Mouse (Mus musculus): ENCODE results near the gene Akap12.

Gene Akap12

DNA sequence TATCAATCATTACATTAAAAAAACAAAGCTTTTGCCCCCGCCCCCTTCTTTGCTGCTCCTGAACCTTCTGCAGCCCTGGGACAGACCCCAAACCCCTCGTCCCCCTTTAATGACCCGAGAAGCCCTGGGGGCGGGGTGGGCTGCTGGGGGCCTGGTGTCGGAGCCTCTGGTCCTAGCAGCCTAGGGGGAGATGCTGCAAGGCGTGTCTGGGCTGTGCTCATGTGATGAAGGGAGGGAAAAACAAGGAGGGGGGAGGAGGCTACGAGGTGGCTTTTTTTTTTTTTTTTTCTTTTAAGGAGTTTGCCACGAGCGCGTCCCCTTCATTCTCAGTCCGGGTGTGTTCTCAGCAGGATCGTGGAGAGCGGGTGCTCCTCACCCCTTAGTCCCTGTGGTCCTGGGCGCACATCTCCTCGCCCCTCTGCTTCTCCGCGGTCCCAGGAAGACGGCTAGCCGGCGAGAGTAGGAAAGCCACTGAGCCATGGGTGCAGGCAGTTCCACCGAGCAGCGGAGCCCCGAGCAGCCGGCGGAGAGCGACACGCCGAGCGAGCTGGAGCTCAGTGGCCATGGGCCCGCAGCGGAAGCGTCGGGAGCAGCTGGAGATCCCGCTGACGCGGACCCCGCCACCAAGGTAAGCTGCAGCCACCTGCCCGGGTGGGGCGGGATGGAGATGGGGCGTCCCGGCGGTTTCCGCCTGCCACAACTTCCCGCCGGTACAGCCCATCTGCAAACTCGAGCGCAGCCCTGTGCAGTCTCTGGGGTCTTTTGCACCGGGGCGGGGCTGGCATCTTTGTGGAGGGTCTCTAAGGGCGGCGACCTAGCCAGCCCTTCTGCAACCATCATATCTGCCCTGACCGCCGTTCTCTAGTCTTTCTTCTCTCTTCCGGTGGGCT is at the start of gene Akap12:
TSS of gene Akap12 (plus strand) at position 340 of the 890 bp plus-strand sequence.
- peak; percentile 39 to 57 for DNase-seq

DNA sequence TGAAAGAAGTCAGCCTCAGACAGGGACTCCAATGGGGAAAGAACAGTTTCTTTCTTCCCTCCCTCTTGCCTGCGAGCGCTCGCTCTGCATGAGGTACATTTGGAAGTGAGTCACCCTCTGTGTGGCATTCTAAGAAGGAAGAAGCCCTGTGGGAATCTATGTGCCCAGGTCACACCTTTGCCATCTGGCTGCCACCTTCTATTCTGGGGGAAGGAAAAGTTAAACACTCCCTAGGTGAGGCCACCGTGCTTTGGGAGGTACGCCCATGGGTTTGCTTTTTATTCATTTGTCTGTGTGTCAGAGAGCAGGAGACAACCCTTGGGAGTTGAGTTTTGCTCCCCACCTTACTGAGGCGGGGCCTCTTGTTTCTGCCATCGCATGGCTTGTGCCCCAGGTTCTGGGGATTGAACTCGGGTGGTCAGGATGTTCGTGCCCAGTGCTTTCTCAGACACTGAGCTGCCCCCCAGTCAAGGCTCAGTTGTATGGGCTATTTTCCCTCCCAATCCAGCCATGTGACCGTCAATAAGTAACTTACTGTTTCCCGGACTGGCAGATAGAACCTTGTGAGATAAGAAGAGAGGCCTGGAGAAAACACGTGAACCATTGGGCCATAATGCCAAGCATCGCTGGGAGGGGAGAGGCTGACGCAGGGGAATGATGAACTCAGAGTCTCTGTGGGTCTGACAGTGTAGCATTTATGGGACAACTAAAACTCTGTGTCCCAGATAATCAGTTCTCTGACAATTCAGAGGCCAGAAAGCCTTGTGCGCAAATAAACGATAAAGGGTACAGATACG is 35.4 kb upstream of the Akap12 start:
- DNase-seq, result no peak

DNA sequence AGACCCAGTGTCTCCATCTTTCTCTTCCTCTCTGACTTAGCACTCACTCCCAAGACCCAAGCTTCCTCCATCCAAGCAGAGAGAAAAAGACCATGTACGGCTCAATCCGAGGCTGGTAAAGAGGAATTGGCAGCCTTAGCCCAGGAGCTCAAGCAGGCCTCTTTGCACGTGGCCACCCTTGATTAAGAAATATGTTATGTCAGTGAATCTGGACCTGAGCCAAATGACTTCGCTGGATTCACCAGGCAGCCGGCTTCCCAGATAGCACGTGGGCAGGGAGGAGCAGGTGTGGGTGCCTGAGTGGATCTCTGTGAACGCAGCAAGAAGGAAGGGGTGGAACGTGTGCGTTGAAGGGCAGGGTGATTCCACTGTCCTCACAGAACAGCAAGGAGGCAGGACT is 33.1 kb upstream of the Akap12 start:
- peak in 1 of 2 experiments; percentile 10 for DNase-seq

DNA sequence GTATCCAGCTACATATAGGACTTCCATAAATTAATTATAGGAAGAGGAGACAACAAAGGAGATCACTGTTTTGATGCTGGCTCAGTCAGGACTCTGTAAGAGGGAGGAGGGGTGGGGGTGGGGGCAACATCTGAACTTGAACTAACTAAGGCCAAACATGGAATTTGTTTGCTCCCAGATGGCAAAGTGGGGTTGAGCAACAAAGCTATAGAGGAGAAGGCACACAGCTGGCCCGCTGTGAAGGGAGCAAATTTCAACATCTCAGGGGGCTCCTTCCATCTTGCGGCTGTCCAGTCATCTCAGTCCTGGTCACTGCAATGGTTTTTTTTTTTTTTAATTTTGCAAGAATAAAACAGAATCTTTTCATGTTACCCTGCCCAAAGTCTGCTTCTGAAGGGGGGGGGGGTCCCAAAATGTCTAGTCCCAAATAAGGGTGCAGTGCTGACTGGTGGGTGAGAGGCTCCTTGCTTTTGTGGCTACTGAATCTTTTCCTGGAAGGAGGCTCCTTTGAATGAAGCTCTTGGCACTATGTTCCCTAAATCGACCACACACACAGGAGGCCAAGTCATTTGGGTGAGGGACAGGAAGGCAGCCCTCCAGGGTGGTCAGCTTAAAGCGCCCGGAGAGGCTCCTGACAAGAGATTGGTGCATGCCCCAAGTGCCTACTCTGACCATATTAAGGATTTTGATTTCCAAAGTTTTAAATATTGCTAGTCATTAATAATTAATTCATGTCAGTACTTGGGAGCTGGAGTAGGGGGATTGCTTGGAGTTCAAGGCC is 26.2 kb upstream of the Akap12 start:
- DNase-seq, result peak; percentile 40 to 80

DNA sequence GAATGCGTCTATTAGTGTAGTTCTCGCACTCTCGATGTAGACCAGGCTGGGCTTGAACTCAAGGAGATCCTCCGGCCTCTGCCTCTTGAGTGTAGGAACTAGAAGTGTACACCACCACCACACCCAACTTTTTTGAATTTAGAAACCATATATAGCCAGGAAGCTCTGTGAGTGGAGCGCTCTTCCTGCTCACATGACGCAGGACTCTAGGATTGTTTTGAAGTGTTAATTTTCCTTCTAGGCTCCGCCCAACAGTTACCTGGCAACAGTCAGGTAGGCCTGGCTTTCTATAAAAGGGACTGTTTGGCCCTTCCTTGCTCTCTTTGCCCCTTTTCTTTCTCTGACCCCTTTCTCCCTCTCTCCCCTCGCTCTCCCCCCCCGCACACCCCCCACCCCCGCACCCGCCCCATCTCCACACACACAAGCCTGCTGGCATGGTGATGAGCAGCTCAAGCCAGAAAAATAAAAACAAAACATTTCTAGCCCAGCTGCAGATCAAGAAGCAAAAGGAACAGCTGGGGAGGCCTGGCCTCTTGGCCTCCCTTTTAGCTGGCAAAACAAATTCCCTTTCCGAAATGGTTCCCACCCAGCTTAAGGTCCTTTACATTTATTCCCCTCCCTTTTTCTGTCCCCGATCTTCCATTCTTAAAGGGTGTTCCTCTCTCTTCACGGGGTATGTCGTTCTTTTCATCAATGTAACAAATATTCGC is 22.4 kb upstream of the Akap12 start:
- peak; percentile 33 to 73 for DNase-seq

DNA sequence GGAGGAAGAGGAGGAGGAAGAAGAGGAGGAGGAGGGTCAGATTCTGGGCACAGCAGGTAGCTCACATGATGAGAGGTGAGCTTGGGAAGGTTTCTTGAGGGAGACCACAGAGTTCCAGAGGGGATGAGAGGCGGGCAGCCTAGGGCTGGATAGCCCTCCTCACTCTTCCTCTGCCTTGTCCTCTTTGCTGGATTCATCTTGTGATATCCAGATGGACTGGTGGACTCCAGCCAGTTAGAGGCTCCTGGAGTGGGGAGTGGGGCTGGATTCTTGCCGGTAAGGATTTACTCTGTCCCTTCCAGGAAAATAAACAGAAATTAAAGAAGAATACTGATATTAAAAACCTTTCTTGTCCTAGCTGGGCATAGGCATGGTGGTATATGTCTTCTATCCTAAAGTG is 20.4 kb upstream of the Akap12 start:
- DNase-seq, result no peak

DNA sequence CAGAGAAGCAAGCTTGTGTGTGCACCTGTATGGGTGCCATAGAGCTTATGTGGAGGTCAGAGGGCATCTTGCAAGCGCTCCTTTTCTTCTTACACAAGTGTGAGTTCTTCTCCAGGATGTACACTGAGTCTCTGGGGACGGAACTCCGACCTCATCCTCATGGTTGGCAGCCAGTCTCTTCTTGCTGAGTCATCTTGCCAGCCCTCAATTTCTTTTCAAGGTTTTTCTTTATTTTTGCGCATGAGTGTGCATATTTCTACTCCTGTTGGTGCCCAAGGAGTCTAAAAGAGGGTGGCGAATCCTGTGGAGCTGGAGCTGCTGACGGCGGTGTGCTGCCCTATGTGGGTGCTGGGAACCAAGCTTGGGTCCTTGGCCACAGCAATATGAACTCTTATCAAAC is 19.8 kb upstream of the Akap12 start:
- DNase-seq, result no peak

DNA sequence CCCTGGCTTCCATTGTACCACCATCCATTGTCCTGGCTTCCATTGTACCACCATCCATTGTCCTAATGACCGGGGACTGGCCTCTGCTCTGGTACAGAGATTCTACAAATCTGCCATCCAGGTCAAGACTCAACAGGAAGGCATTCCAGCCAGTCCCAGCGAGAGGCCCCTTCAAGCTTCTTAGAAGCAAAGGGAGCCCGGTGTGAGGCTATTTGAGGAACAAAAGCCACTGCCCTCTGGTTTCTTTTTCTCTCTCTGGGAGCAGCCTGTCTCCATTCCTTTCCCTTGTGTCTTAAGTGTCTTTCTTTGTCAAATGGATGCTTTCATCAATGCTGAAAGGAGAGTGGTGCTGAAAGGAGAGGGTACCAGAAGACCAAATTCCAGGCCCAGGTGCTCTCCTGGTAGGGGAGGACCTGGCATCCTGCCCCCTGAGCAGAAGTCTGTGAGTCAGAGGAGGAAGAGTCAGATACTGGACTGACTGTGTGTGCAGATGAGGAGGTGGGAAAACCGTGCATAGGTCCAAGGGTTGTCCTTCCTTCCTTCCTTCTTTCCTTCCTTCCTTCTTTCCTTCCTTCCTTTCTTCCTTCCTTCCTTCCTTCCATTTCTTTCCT is 16.8 kb upstream of the Akap12 start:
- DNase-seq, result no peak

DNA sequence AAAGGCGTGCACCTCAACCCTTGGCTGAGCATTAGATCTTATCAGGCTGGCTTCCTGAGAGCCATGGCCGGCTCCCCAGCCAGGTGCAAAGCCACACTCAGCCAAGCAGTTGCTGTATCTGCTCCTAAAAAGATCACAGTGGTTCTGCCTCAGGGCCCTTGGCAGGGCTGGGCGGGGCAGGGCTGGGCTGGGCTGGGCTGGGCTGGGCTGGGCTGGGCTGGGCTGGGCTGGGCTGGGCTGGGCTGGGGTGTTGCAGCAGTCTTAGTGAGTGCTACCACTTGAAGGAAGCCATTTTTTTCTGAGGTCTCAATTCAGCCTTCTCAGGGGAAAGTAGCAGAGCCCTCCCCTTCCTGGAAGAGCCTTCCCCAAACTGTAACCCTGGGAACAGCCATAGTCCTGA is 15.5 kb upstream of the Akap12 start:
- DNase-seq, result no peak

DNA sequence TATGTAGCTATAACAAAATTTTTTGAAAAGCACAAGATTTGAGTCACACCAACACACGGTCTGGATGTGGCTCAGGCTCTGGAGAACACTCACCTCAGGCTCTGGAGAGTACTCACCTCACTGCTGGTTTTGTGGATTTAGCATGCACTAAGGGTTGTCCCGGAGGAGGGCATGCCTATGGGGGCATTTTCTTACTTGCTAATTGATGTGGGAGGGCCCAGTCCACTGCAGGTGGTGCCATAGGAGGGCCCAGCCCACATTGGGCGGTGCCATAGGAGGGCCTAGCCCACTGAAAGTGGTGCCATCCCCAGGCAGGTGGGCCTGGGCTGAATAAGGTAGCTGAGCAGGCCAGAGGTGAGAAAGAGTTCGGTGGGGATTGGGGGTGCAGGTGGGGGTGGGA is 12.6 kb upstream of the Akap12 start:
- no peak for DNase-seq

DNA sequence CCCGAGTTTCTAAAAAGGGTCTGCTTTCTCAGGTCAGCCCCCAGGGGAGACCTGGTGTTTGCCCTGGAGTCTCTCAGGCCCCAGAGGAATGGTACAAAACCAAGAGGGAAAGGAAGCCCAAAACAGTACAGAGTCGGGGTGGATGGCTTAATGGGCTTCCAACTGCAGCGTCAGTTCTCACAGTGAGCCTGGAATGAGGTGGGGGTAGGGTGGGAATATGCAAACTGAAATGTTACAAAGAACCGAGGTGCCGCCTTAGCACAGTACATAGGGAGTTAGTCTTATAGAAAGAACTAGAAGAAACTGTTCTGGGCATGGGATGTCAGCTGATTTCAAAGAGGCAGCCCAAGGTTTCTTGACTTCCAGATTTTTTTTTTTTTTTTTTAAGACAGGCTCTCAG is 11.7 kb upstream of the Akap12 start:
- no peak for DNase-seq

DNA sequence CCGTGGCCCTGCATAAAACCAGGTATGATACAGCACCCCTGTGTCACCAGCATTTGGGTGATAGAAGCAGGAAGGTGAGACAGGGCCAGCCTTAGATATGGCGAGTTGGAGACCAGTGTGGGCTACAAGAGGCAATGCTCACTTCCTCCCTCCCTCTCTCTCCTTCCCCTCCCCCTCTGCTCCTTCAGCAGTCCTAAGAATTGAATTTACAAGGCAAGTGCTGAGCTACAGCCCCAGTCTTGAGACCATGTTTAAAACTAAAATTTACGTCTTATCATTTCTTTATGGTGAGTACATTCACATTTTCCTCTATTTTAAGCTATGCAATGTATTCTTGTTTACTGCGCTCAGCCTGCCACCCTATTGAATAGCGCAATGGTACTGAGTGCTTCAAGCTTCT is 5.3 kb upstream of the Akap12 start:
- no peak for DNase-seq

DNA sequence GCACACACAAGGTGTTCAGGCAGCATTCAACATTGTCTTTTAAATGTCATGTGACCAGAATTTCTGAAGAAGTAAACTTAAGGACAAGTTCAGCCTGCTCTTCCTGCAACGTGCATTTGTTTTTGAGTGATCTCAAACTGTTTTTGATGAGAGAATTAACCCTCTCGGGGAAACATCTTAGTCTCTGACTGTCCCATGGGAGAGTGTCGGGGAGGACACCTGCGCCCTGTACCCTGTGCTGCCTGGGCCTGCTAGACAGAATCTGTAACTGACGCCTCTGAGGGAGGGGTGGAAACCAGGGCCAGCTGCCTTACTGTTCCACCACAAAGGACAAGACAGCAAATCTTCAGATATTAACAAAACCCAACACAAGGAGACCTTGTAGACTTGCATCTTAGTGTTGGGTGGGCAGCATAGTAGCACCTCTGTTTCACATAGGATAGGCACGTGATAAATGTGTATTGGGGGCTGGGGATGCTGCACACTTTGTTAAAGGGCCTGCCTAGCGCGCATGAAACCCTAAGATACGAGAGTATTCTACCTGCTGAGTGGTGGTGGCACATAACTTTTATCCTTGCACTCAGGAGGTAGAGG is 4.7 kb upstream of the Akap12 start:
- DNase-seq, result no peak

DNA sequence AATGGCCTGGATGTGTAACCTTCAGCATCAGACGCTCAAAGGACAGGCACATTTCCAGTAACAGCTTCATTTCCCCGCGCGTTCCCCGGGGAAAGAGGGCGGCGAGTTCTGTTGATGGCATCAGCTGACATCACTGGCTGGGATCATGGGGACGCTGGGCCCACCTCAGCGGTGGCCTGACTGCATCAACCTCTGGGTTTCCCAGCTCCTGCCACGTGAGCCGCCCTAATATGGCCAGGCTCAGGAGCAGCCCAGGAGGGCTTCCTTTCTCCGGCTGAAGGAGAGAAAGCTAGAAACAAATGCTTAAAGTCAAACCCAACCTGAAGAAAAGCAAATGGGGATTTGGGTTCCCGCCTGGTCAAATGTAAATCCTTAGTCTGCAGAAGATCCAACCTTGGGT is 539 bp upstream of the Akap12 start:
- peak; percentile 16 to 44 for DNase-seq

DNA sequence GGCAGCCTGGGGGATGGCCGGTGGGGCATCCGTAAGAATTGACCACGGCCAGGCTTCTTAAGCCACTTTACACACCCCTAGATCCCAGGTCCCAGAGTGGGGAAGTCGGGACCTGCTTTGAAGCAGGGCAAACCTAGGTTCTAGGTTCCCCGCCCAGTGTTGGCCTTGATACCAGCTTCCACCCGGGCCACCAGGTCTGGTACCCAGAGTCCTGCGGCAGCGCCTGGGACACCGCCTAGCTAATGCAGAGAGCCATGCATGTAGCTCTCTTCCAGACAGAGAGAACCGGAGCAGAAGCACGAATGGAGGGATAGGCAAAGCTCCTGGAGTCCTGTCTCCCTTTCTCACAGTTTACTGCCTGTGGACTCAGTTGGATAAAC is 741 bp downstream of the Akap12 start:
- DNase-seq, result peak; percentile 38

DNA sequence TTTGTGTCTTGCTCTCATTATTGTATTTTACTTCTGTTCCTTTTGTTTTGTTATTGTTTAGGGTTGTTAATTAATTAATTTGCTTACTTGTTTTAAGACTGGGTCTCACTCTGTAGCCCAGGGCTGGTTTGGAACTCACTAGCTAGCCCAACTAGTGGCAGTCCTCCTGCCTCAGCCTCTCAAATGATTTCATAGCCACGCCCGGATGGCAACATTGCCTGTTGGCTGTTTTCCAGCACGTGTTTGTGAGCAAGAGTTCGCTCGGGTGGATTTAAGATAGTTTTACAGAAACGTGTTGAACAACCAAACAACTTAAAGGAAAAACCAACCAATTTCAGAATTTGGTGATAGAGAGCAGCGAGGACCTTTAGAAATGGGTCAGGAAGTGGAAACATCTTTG is 1.3 kb downstream of the Akap12 start:
- no peak for DNase-seq

DNA sequence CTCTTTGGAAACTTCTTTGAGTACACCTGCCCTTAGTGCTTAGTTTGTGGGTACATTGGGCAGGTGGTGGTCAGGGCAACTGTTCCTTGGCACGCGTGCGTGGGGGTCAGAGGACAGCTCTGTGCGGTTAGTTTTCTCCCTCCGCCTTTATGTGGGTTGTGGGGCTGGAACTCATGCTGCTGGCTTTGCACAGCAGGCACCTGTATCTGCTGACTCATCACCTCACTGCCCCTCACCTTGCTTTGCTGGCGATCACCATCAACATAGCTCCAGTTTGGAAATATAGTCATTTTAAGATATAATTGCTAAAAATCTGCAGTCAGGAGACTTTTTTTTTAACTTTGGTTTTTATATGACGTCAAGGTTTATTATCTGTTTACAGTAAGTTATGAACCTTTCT is 2.0 kb downstream of the Akap12 start:
- no peak for DNase-seq

DNA sequence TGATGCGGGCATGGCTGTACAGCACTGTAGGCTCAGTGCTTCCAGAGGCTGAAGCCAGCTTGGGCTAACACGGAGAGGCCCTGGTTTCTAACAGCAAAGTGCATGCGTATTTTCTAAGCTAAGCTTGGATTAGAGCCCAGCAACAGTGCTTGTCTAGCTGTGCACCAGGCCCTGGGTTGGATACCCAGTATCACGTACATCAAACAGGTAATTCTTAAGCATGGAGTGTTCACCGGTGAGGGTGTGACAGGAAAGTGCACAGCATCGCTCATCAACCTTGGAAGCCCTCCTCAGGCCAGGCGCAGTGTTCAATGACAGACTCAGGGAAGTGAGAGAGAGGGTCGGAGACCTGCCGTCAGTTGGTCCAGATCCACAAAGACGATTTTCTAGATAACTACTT is 9.4 kb downstream of the Akap12 start:
- no peak for DNase-seq

DNA sequence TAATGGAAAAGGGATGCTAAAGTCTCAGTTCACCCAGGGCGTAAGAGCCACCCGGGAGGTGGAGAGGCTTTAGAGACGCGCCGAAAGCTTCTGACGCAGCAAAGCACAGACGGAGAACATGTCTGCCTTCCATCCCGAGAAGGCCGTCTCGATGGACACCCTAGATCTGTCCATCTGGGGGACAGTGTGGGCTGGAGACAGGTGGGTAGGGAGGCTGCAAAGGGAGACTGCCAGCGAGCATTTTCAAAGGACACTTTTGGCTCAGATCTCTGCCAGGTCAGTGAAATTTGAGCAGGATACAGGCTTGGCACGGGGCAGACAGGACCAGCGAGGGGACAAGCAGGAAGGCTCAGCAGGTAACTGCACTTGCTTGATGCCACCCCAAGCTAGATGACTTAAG is 9.9 kb downstream of the Akap12 start:
- DNase-seq, result no peak

DNA sequence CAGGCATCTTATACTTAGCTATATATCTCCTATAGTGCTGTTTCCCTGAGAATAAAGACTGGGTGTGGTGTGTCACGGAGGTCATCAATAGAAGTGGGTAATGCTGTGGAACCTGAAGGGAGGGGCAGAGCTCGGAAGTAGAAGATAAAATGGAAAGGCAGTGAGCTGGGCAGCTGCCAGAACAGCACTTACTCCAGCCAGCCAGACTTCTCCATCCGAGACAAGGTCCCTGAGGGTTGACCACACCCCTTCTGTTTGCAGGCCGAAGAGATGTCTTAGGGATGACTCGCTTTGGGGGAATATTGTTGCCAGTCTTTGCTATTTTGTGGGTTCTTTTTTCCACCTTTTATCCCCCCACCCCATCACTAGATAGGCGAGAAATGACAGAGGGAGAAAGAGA is 11.9 kb downstream of the Akap12 start:
- DNase-seq, result peak in 1 of 2 experiments; percentile 26

DNA sequence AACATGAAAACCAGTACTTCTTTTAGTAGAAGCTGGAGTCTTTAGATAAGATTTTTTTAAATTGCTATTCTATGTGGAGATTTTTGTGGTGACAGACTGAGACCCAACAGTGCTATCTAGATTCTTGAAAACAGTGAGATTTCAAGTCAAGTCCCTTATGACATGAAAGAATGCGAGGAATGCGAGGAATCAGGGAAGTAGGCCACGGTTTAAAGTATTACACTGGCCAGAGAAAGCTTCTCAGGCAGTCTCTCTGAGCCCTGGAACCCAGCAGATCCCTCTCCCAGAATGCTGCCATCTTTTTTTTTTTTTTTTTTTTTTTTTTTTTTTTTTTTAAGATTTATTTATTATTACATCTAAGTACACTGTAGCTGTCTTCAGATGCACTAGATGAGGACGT is 16.2 kb downstream of the Akap12 start:
- no peak for DNase-seq

DNA sequence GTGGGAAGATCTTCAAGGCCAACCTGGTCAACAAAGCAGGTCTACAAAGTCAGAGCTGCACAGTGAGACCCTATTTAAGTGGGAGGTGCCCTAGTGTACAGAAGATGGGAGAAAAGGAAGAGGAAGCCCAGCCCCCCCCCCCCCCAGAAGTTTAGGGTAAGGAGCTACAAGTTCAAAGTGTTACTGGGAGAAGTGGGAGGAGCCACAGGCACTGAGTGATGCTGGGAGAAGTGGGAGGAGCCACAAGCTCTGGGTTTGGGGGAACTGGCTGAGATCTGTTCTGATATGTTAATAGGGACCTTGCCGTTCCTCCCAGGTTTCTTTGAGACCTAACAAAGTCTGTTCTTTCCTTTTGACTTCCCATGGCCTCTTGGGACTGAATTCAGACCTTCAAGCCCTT is 18.6 kb downstream of the Akap12 start:
- DNase-seq, result no peak

Measured in lung, postnatal 4 days (tissue).